Mouse (Mus musculus) bone marrow macrophage, adult 2 months (primary cell): ENCODE measurements around the gene Ntrk2.

Experiments
- CTCF ChIP-seq: IDR thresholded peaks from 2 replicates; pipeline ENCODE4 v1.5.1; 2012; ENCODE audit warnings: low read depth, mild to moderate bottlenecking, low read length, moderate library complexity
- POLR2A ChIP-seq: IDR thresholded peaks from 2 replicates; pipeline ENCODE4 v1.6.1; 2012; ENCODE audit warnings: mild to moderate bottlenecking, low read depth, low read length, borderline replicate concordance

GRCm38 (mm10) chr13:58807629-58808363 is 1.4 kb downstream of the Ntrk2 start:
- TF ChIP-seq POLR2A (no peak), CTCF (no peak)
